Mouse (Mus musculus): Measurements from ENCODE around the gene Olfr572.

DNA sequence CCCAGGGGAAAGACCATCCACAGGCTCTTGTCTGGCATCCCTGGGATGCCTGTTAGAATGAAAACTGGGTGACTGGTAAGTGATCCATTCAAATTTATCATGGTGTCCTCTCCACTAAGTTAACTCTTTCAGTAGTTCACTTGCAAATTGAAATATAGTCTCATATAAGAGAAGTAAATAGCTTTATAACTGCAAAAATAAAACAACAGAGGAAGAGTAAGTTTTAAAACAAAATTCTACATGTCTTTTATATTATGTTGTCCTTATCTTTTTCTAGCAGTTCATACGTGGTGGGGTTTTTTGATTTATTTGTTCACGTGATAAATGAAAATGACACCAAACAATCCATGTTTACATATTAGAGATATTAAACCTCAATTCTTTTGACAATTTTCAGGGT is 18.3 kb downstream of the Olfr572 start, which contains the start of gene Olfr573-ps1:
- TF ChIP-seq POLR2A (IDR thresholded peaks at IDR 0.05; ENCODE audit: low read depth, low read length) (no peak), CTCF (conservative IDR thresholded peaks at IDR 0.05 in 1 of 2, IDR thresholded peaks at IDR 0.05 in 1 of 2; ENCODE audit: low read depth in 2 of 2, low read length in 2 of 2) (no peak), EP300 (IDR thresholded peaks at IDR 0.05; ENCODE audit: low read length) (no peak), BHLHE40 (IDR thresholded peaks at IDR 0.05; ENCODE audit: low read depth, low read length) (no peak), POLR2AphosphoS2 (IDR thresholded peaks at IDR 0.05; ENCODE audit: low read depth, low read length) (no peak), NELFE (IDR thresholded peaks at IDR 0.05; ENCODE audit: low read depth, low read length) (no peak)

Measured in CH12.LX (cell line).